Mouse (Mus musculus) stomach, embryonic 16.5 days (tissue): ENCODE data around the gene Spata17. TPM values are rescaled to one million over a fixed set of nuclear protein-coding genes. Genes with fewer than 3 reads are reported as not detected.

ENCODE experiments used
- ATAC-seq: fragments of 200-750 bp; cut with Nextera tagmentation; 2 replicates; pipeline ENCODE4 v1.8.0; 2017; ENCODE audit warnings: moderate number of reproducible peaks, moderate TSS enrichment; ENCODE audit not compliant: insufficient read depth, low FRiP score
- H3K27ac ChIP-seq: fragments of 300-500 bp; sonication (generic); 2 replicates; pipeline ENCODE4 v1.5.1; 2014; ENCODE audit warnings: low read length
- H3K27me3 ChIP-seq: fragments of 300-500 bp; sonication (generic); 2 replicates; pipeline ENCODE4 v1.6.1; 2014; ENCODE audit warnings: low read length, control low read depth, mixed read lengths; ENCODE audit not compliant: control insufficient read depth, insufficient read depth
- H3K36me3 ChIP-seq: fragments of 300-500 bp; sonication (generic); 2 replicates; pipeline ENCODE4 v1.6.1; 2014; ENCODE audit warnings: low read length; ENCODE audit not compliant: control insufficient read depth, insufficient read depth
- H3K4me1 ChIP-seq: fragments of 300-500 bp; sonication (generic); 2 replicates; pipeline ENCODE4 v1.6.1; 2014; ENCODE audit warnings: low read length, control low read depth, mixed read lengths; ENCODE audit not compliant: control insufficient read depth, insufficient read depth
- H3K4me2 ChIP-seq: fragments of 300-500 bp; sonication (generic); 2 replicates; pipeline ENCODE4 v1.6.1; 2014; ENCODE audit warnings: low read depth, low read length, mixed read lengths
- H3K4me3 ChIP-seq: fragments of 300-500 bp; sonication (generic); replicated peaks from 2 replicates; pipeline ENCODE4 v1.5.1; 2014; ENCODE audit warnings: mild to moderate bottlenecking, low read length
- H3K9ac ChIP-seq: fragments of 300-500 bp; sonication (generic); 2 replicates; pipeline ENCODE4 v1.6.1; 2014; ENCODE audit warnings: low read length
- H3K9me3 ChIP-seq: fragments of 300-500 bp; sonication (generic); replicated peaks from 2 replicates; pipeline ENCODE4 v1.6.1; 2016; ENCODE audit warnings: low read length, control low read depth; ENCODE audit not compliant: control insufficient read depth
- WGBS: fragments of 180-500 bp; shearing (Covaris S2); extraction: QIAGEN DNeasy Blood & Tissue Kit; methylation state at CpG from one replicate; pipeline ENCODE4 v1.1.7; 2014; 5-methylcytosine and 5-hydroxymethylcytosine counted together
- polyA plus RNA-seq: library from polyadenylated mRNA; unstranded; fragments of >200 nt; fragmentation: Nextera tagmentation; extraction: Ambion mirVana; gene quantifications from 2 replicates; pipeline ENCODE4 v1.2.1, GENCODE M21; 2015

Spata17 gene
- polyA plus RNA-seq, 1 experiment from 2014 or later: 0.70 TPM

GRCm38 (mm10) chr1:187209496-187209895 lies 5.8 kb downstream of the Spata17 start:
- Histone ChIP-seq H3K9ac (no peak overlapping the region), H3K4me3 (no peak overlapping the region), H3K27ac (no peak overlapping the region), H3K36me3 (no peaks in the 10 kb centered on the region), H3K27me3 (no peaks in the 10 kb centered on the region), H3K4me2 (no peak overlapping the region), H3K4me1 (no peaks in the 10 kb centered on the region), H3K9me3 (no peaks in the 10 kb centered on the region)
- 48% methylated on average over 4 of the region's 4 CpGs for WGBS
- no peak for ATAC-seq

- Histone ChIP-seq H3K9ac (no peak overlapping the region), H3K27me3 (no peaks in the 10 kb centered on the region), H3K4me1 (no peaks in the 10 kb centered on the region), H3K4me3 (no peak overlapping the region), H3K27ac (no peak overlapping the region), H3K36me3 (no peaks in the 10 kb centered on the region), H3K9me3 (no peaks in the 10 kb centered on the region), H3K4me2 (no peak overlapping the region)
- WGBS: 72% methylated on average over 6 of the region's 6 CpGs
- no peak for ATAC-seq
Observed at GRCm38 (mm10) chr1:187205506-187205905, 9.8 kb downstream of the Spata17 start.

GRCm38 (mm10) chr1:187178546-187178945 lies 36.7 kb downstream of the Spata17 start:
- 76% methylated on average over 1 of the region's 1 CpGs for WGBS
- H3K4me2 ChIP-seq: no peak overlapping the region
- H3K27me3 ChIP-seq: no peaks in the 10 kb centered on the region
- no peaks in the 10 kb centered on the region for H3K9me3 ChIP-seq
- no peaks in the 10 kb centered on the region for H3K36me3 ChIP-seq
- ATAC-seq: no peak
- no peak overlapping the region for H3K27ac ChIP-seq
- H3K4me3 ChIP-seq: no peak overlapping the region
- no peak overlapping the region for H3K9ac ChIP-seq
- H3K4me1 ChIP-seq: no peaks in the 10 kb centered on the region

- no peak for ATAC-seq
- 81% methylated on average over 1 of the region's 1 CpGs for WGBS
- Histone ChIP-seq H3K36me3 (no peaks in the 10 kb centered on the region), H3K4me1 (no peaks in the 10 kb centered on the region), H3K9me3 (no peaks in the 10 kb centered on the region), H3K27ac (no peak overlapping the region), H3K4me3 (no peak overlapping the region), H3K27me3 (no peaks in the 10 kb centered on the region), H3K9ac (no peak overlapping the region), H3K4me2 (no peak overlapping the region)
Observed at GRCm38 (mm10) chr1:187175991-187176390, 39.3 kb downstream of the Spata17 start.

- Histone ChIP-seq H3K4me1 (no peaks in the 10 kb centered on the region), H3K4me2 (no peak overlapping the region), H3K36me3 (no peaks in the 10 kb centered on the region), H3K9ac (no peak overlapping the region), H3K27ac (no peak overlapping the region), H3K4me3 (no peak overlapping the region), H3K27me3 (no peaks in the 10 kb centered on the region), H3K9me3 (no peaks in the 10 kb centered on the region)
- no peak for ATAC-seq
- WGBS: 40% methylated on average over 3 of the region's 3 CpGs
Observed at GRCm38 (mm10) chr1:187170361-187170760, 44.9 kb downstream of the Spata17 start.

- Histone ChIP-seq H3K27ac (no peak overlapping the region), H3K9me3 (no peaks in the 10 kb centered on the region), H3K4me1 (no peaks in the 10 kb centered on the region), H3K27me3 (no peaks in the 10 kb centered on the region), H3K9ac (no peak overlapping the region), H3K4me2 (no peak overlapping the region), H3K36me3 (no peaks in the 10 kb centered on the region), H3K4me3 (no peak overlapping the region)
- ATAC-seq: no peak
- WGBS: 79% methylated on average over 7 of the region's 7 CpGs
Observed at GRCm38 (mm10) chr1:187169646-187170045, 45.6 kb downstream of the Spata17 start.

- Histone ChIP-seq H3K4me1 (no peaks in the 10 kb centered on the region), H3K4me2 (no peak overlapping the region), H3K9ac (no peak overlapping the region), H3K27me3 (no peaks in the 10 kb centered on the region; the same call in 1 of the 2 replicates), H3K36me3 (no peaks in the 10 kb centered on the region), H3K9me3 (no peaks in the 10 kb centered on the region), H3K4me3 (no peak overlapping the region), H3K27ac (no peak overlapping the region)
- ATAC-seq: no peak
Observed at GRCm38 (mm10) chr1:187163571-187163970, 51.7 kb downstream of the Spata17 start.

- Histone ChIP-seq H3K27ac (no peak overlapping the region), H3K27me3 (no peaks in the 10 kb centered on the region), H3K4me1 (no peaks in the 10 kb centered on the region), H3K4me2 (no peak overlapping the region), H3K9me3 (no peaks in the 10 kb centered on the region), H3K36me3 (no peaks in the 10 kb centered on the region), H3K9ac (no peak overlapping the region), H3K4me3 (no peak overlapping the region)
- no peak for ATAC-seq
Observed at GRCm38 (mm10) chr1:187155658-187156057, 59.6 kb downstream of the Spata17 start.

GRCm38 (mm10) chr1:187153681-187154080 lies 61.6 kb downstream of the Spata17 start:
- Histone ChIP-seq H3K9me3 (no peaks in the 10 kb centered on the region), H3K36me3 (no peaks in the 10 kb centered on the region), H3K9ac (no peak overlapping the region), H3K4me3 (no peak overlapping the region), H3K27me3 (no peaks in the 10 kb centered on the region), H3K27ac (no peak overlapping the region), H3K4me2 (no peak overlapping the region), H3K4me1 (no peaks in the 10 kb centered on the region)
- no peak for ATAC-seq
- 70% methylated on average over 5 of the region's 5 CpGs for WGBS

GRCm38 (mm10) chr1:187152571-187152970 lies 62.7 kb downstream of the Spata17 start:
- Histone ChIP-seq H3K4me1 (no peaks in the 10 kb centered on the region), H3K9me3 (no peaks in the 10 kb centered on the region), H3K27me3 (no peaks in the 10 kb centered on the region), H3K27ac (no peak overlapping the region), H3K4me3 (no peak overlapping the region), H3K9ac (no peak overlapping the region), H3K4me2 (no peak overlapping the region), H3K36me3 (no peaks in the 10 kb centered on the region)
- no peak for ATAC-seq
- WGBS: 89% methylated on average over 2 of the region's 2 CpGs
